Mouse (Mus musculus) liver, adult 2 months (tissue): ENCODE measurements at regions not wholly inside any gene's neighbourhood (a gene's known extent, or its start where the extent isn't known, plus 50 kb on each side); places are given as distances from the start of the nearest gene placed in this dataset.

Source experiments
- CTCF ChIP-seq: fragments of 200-500 bp; IDR thresholded peaks from 2 replicates; pipeline ENCODE4 v1.5.1; 2011; ENCODE audit warnings: low read depth, low read length, control low read depth
- POLR2A ChIP-seq: fragments of 200-500 bp; IDR thresholded peaks from 2 replicates; pipeline ENCODE4 v1.6.1; 2011; ENCODE audit warnings: low read length, control low read depth; ENCODE audit not compliant: insufficient read depth; ENCODE audit errors: extremely low read depth

GRCm38 (mm10) chr11:26721173-26721572, 127.4 kb upstream of the Vrk2 start:
- TF ChIP-seq CTCF (no peak), POLR2A (no peak)
